Mouse (Mus musculus): ENCODE measurements around the gene Lmx1b. TPM values are rescaled to one million over a fixed set of nuclear protein-coding genes. Genes with fewer than 3 reads are reported as not detected.

Gene Lmx1b
- polyA plus RNA-seq, 1 experiment, result not detected

DNA sequence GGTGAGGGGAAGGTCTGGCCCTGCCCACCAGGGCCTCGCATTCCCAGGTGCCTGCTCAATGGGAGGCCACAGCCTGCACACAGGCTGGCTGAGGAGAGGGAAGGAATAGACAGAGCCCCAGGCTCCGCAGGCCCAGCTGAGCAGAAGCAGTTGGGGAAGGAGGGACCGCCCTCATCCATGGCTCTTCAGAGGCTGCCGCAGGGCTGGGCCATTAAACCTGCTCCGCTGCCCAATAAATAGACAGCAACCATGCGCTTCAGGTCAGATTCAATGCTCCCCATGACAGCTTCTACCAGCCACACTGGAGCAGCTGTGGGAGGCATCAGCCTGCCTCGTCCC is 45.3 kb downstream of the Lmx1b start:
- H3K4me3 ChIP-seq, result no peak overlapping the region
- no peak overlapping the region for H3ac ChIP-seq (ENCODE audit: control insufficient read depth, insufficient read length)
- H3K27me3 ChIP-seq (ENCODE audit: control insufficient read depth, insufficient read depth, insufficient read length), result peaks cover 57% of the 10 kb centered on the region
- no peaks in the 10 kb centered on the region for H3K36me3 ChIP-seq (ENCODE audit: control insufficient read depth, insufficient read depth)
- no peak overlapping the region for H3K4me2 ChIP-seq (ENCODE audit: low read depth)
- H3K79me2 ChIP-seq (ENCODE audit: control insufficient read depth, insufficient read depth), result no peaks in the 10 kb centered on the region
- TF ChIP-seq SRF (IDR thresholded peaks at IDR 0.05; ENCODE audit: control insufficient read depth, insufficient read length, low read depth) (no peak), TCF12 (IDR thresholded peaks at IDR 0.05; ENCODE audit: insufficient read depth, poor library complexity, severe bottlenecking) (no peak), MYOD1 (IDR thresholded peaks at IDR 0.05; ENCODE audit: control insufficient read depth in 1 of 3, insufficient read length in 2 of 3, low read depth in 2 of 3) (no peak), MAX (IDR thresholded peaks at IDR 0.05; ENCODE audit: low read depth) (no peak), E2F4 (IDR thresholded peaks at IDR 0.05; ENCODE audit: insufficient read depth) (no peak), USF1 (IDR thresholded peaks at IDR 0.05; ENCODE audit: low read depth) (no peak), REST (IDR thresholded peaks at IDR 0.05; ENCODE audit: insufficient read depth, insufficient read length) (no peak), POLR2AphosphoS2 (IDR thresholded peaks at IDR 0.05; ENCODE audit: insufficient read length, low read depth) (no peak)

DNA sequence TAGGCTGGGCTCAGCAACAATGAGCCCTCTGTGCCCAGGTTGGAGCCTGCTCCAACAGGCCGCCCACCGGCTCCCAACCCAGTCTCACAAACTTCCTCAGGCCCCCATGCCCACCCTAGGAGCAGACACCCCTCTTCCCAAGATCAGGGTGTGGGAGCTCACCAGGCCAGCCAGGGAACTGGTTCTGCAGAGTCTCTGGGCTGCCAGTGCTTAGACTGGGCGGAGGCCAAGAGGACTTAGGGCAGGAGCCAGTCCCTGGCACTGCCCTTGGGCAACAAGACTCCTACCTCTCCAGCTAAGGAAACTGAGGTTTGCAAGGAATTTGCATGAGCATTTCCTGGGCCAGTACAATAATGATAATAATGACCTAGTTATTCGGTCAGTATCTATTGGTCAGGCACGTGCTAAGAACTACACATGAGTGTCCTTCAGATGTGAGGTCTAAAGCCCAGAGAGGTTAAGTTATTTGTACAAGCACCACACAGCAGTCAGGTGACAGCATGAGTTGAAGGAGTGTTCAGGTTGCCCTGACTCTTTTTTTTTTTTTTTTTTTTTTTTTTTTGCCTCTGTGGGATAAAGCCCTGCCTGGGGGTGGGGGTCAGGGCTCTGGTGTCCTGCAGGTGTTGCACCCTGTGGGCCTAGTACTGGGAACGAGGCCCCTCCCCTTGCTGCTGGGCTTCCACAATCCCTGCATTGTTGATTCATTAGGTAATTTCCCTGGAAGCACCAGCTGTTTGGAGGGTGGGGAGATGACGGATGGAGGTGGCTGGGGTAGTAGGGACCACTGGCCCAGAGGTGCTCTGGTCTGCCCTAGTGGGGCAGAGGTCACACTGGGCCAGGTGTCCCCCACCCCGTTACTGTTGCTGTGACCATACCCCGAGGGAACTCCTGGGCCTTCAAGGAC is 45.9 kb downstream of the Lmx1b start:
- H3K36me3 ChIP-seq (ENCODE audit: control insufficient read depth, insufficient read depth), result no peaks in the 10 kb centered on the region
- TF ChIP-seq CEBPB (IDR thresholded peaks at IDR 0.05; ENCODE audit: insufficient read depth, poor library complexity, severe bottlenecking) (no peak), MAX (IDR thresholded peaks at IDR 0.05; ENCODE audit: low read depth) (no peak), USF1 (IDR thresholded peaks at IDR 0.05; ENCODE audit: low read depth) (no peak), E2F4 (IDR thresholded peaks at IDR 0.05; ENCODE audit: insufficient read depth) (no peak), POLR2AphosphoS2 (IDR thresholded peaks at IDR 0.05; ENCODE audit: insufficient read length, low read depth) (no peak), MYOD1 (IDR thresholded peaks at IDR 0.05; ENCODE audit: control insufficient read depth in 1 of 3, insufficient read length in 2 of 3, low read depth in 2 of 3) (no peak), TCF12 (IDR thresholded peaks at IDR 0.05; ENCODE audit: insufficient read depth, poor library complexity, severe bottlenecking) (no peak), TCF3 (IDR thresholded peaks at IDR 0.05; ENCODE audit: insufficient read length, low read depth) (no peak), MYOG (IDR thresholded peaks at IDR 0.05; ENCODE audit: control insufficient read depth in 1 of 3, insufficient read depth in 1 of 3, insufficient read length in 2 of 3, low read depth in 2 of 3) (no peak), POLR2A (IDR thresholded peaks at IDR 0.05; ENCODE audit: insufficient read length, low read depth) (no peak)
- H3K4me2 ChIP-seq (ENCODE audit: low read depth), result no peak overlapping the region
- no peaks in the 10 kb centered on the region for H3K79me2 ChIP-seq (ENCODE audit: control insufficient read depth, insufficient read depth)
- no peak overlapping the region for H3ac ChIP-seq (ENCODE audit: control insufficient read depth, insufficient read length)
- peaks cover 56% of the 10 kb centered on the region for H3K27me3 ChIP-seq (ENCODE audit: control insufficient read depth, insufficient read depth, insufficient read length)
- no peak overlapping the region for H3K4me3 ChIP-seq

DNA sequence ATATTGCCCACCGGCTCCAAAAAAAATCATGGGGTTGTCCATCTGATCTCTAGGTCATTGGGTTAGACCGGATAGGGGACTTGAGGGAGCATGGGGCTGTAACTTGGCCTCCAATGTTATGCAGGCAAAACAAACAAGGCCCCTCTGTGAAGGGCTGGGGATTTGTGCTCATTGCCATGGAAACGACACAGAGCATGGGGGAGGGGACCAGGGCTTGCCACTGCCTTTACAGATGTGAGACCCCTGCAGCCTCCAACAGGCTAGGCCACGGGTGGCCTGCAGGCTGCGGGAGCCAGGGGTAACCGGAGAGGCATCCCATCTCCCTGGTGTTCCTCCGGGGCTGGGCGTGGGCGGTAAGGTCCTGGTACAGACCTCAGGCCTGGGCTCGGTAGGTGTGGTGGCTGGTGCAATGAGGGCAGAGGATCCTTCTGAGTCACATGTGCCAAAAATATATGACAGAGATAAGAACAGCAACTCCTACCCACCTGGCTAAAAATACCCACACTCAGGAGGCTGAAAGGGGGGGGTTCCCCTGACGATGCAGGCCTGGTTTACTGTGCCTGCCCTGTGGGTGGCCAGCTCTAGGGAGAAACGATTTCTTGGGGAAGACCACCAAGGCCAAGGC is 47.3 kb downstream of the Lmx1b start:
- no peak overlapping the region for H3K4me3 ChIP-seq
- H3K27me3 ChIP-seq (ENCODE audit: control insufficient read depth, insufficient read depth, insufficient read length), result peaks cover 43% of the 10 kb centered on the region
- no peaks in the 10 kb centered on the region for H3K36me3 ChIP-seq (ENCODE audit: control insufficient read depth, insufficient read depth)
- H3ac ChIP-seq (ENCODE audit: control insufficient read depth, insufficient read length), result no peak overlapping the region
- TF ChIP-seq REST (IDR thresholded peaks at IDR 0.05; ENCODE audit: insufficient read depth, insufficient read length), result no peak
- no peak for TF ChIP-seq SRF (IDR thresholded peaks at IDR 0.05; ENCODE audit: control insufficient read depth, insufficient read length, low read depth)
- no peak for TF ChIP-seq MYOD1 (IDR thresholded peaks at IDR 0.05; ENCODE audit: control insufficient read depth in 1 of 3, insufficient read length in 2 of 3, low read depth in 2 of 3)
- no peak for TF ChIP-seq MAX (IDR thresholded peaks at IDR 0.05; ENCODE audit: low read depth)
- TF ChIP-seq MYOG (IDR thresholded peaks at IDR 0.05; ENCODE audit: control insufficient read depth in 1 of 3, insufficient read depth in 1 of 3, insufficient read length in 2 of 3, low read depth in 2 of 3), result no peak
- TF ChIP-seq TCF3 (IDR thresholded peaks at IDR 0.05; ENCODE audit: insufficient read length, low read depth), result no peak
- no peak for TF ChIP-seq CEBPB (IDR thresholded peaks at IDR 0.05; ENCODE audit: insufficient read depth, poor library complexity, severe bottlenecking)
- no peak for TF ChIP-seq E2F4 (IDR thresholded peaks at IDR 0.05; ENCODE audit: insufficient read depth)
- no peak for TF ChIP-seq TCF12 (IDR thresholded peaks at IDR 0.05; ENCODE audit: insufficient read depth, poor library complexity, severe bottlenecking)
- no peak for TF ChIP-seq USF1 (IDR thresholded peaks at IDR 0.05; ENCODE audit: low read depth)
- no peak for TF ChIP-seq POLR2A (IDR thresholded peaks at IDR 0.05; ENCODE audit: insufficient read length, low read depth)
- TF ChIP-seq POLR2AphosphoS2 (IDR thresholded peaks at IDR 0.05; ENCODE audit: insufficient read length, low read depth), result no peak
- H3K79me2 ChIP-seq (ENCODE audit: control insufficient read depth, insufficient read depth), result no peaks in the 10 kb centered on the region
- H3K4me2 ChIP-seq (ENCODE audit: low read depth), result no peak overlapping the region

DNA sequence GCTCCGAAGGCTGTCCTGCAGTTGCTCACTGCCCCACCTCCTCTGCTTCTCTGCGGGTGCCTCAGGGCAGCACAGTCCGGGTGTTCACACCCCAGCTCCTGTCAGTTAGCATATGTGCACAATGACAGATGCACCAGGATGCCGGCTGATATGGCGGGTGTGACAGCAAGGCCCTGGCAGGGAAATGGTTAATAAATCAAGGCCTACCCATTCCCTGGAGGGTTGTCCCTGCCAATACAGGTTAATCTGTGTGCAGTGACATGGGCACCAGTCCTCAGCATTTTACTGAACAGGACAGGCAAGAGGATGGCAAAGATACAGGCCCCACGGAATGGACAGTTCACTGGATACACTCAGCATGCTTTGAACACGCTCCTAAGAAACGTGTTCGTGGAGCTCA is 51.0 kb downstream of the Lmx1b start:
- Histone ChIP-seq H3K4me2 (ENCODE audit: low read depth) (no peak overlapping the region), H3ac (ENCODE audit: control insufficient read depth, insufficient read length) (no peak overlapping the region), H3K4me3 (no peak overlapping the region), H3K36me3 (ENCODE audit: control insufficient read depth, insufficient read depth) (no peaks in the 10 kb centered on the region), H3K79me2 (ENCODE audit: control insufficient read depth, insufficient read depth) (no peaks in the 10 kb centered on the region), H3K27me3 (ENCODE audit: control insufficient read depth, insufficient read depth, insufficient read length) (peaks cover 43% of the 10 kb centered on the region)
- TF ChIP-seq REST (IDR thresholded peaks at IDR 0.05; ENCODE audit: insufficient read depth, insufficient read length), result no peak
- TF ChIP-seq TCF3 (IDR thresholded peaks at IDR 0.05; ENCODE audit: insufficient read length, low read depth), result no peak
- no peak for TF ChIP-seq SRF (IDR thresholded peaks at IDR 0.05; ENCODE audit: control insufficient read depth, insufficient read length, low read depth)
- no peak for TF ChIP-seq CEBPB (IDR thresholded peaks at IDR 0.05; ENCODE audit: insufficient read depth, poor library complexity, severe bottlenecking)
- TF ChIP-seq POLR2A (IDR thresholded peaks at IDR 0.05; ENCODE audit: insufficient read length, low read depth), result no peak
- TF ChIP-seq POLR2AphosphoS2 (IDR thresholded peaks at IDR 0.05; ENCODE audit: insufficient read length, low read depth), result no peak
- TF ChIP-seq MYOG (IDR thresholded peaks at IDR 0.05; ENCODE audit: control insufficient read depth in 1 of 3, insufficient read depth in 1 of 3, insufficient read length in 2 of 3, low read depth in 2 of 3), result no peak
- TF ChIP-seq MYOD1 (IDR thresholded peaks at IDR 0.05; ENCODE audit: control insufficient read depth in 1 of 3, insufficient read length in 2 of 3, low read depth in 2 of 3), result no peak
- TF ChIP-seq USF1 (IDR thresholded peaks at IDR 0.05; ENCODE audit: low read depth), result no peak
- TF ChIP-seq TCF12 (IDR thresholded peaks at IDR 0.05; ENCODE audit: insufficient read depth, poor library complexity, severe bottlenecking), result no peak
- TF ChIP-seq E2F4 (IDR thresholded peaks at IDR 0.05; ENCODE audit: insufficient read depth), result no peak
- TF ChIP-seq MAX (IDR thresholded peaks at IDR 0.05; ENCODE audit: low read depth), result no peak

Data from myocyte (in vitro differentiated cells).